Mouse (Mus musculus) liver, embryonic 14.5 days (tissue): ENCODE measurements around the gene Man1a. TPM values are rescaled to one million over a fixed set of nuclear protein-coding genes. Genes with fewer than 3 reads are reported as not detected.
A peak's percentile ranks its signal among the peaks of the same experiment; 100 is the strongest.

Source experiments
- ATAC-seq: fragments of 200-750 bp; cut with Nextera tagmentation; 2 replicates; pipeline ENCODE4 v1.8.0; 2017; ENCODE audit warnings: moderate number of reproducible peaks, mild to moderate bottlenecking, moderate library complexity; ENCODE audit not compliant: insufficient read depth
- DNase-seq, 3 experiments: peaks; one replicate each; pipeline ENCODE4 v3.0.0-alpha.2; 2012 to 2013; ENCODE audit warnings: low read depth in 3 of 3, low spot score in 3 of 3
- H3K27ac ChIP-seq: fragments of 300-500 bp; sonication (generic); 2 replicates; pipeline ENCODE4 v1.5.1; 2014; ENCODE audit warnings: moderate library complexity, mild to moderate bottlenecking, control low read depth, inconsistent platforms
- H3K27me3 ChIP-seq: fragments of 300-500 bp; sonication (generic); 2 replicates; pipeline ENCODE4 v1.6.1; 2014; ENCODE audit warnings: mild to moderate bottlenecking, low read length, moderate library complexity; ENCODE audit not compliant: control insufficient read depth, insufficient read depth
- H3K36me3 ChIP-seq: fragments of 300-500 bp; sonication (generic); replicated peaks from 2 replicates; pipeline ENCODE4 v1.6.1; 2014; ENCODE audit warnings: low read depth; ENCODE audit not compliant: control insufficient read depth, insufficient read depth
- H3K4me1 ChIP-seq, 2 experiments: fragments of 200-500 bp in 1 of 2; fragments of 300-500 bp in 1 of 2; sonication (generic) in 1 of 2; replicated peaks; 2 replicates each; pipeline ENCODE4 v1.6.1; 2012 to 2014; ENCODE audit warnings: antibody characterized with exemption in 1 of 2, inconsistent platforms in 1 of 2, low read length in 1 of 2; ENCODE audit not compliant: control insufficient read depth in 2 of 2, insufficient read depth in 2 of 2
- H3K4me2 ChIP-seq: fragments of 300-500 bp; sonication (generic); 2 replicates; pipeline ENCODE4 v1.6.1; 2014; ENCODE audit warnings: low read depth, mild to moderate bottlenecking, control low read depth, moderate library complexity
- H3K4me3 ChIP-seq, 2 experiments: fragments of 200-500 bp in 1 of 2; fragments of 300-500 bp in 1 of 2; sonication (generic) in 1 of 2; 2 replicates each; pipeline ENCODE4 v1.5.1; 2012 to 2014; ENCODE audit warnings: low read depth in 2 of 2, low read length in 2 of 2, mild to moderate bottlenecking in 2 of 2, control low read depth in 1 of 2, inconsistent platforms in 1 of 2, moderate library complexity in 1 of 2; ENCODE audit not compliant: insufficient read depth in 1 of 2
- H3K9ac ChIP-seq: fragments of 300-500 bp; sonication (generic); replicated peaks from 2 replicates; pipeline ENCODE4 v1.6.1; 2014; ENCODE audit warnings: mild to moderate bottlenecking, control low read depth, moderate library complexity
- H3K9me3 ChIP-seq: fragments of 300-500 bp; sonication (generic); 2 replicates; pipeline ENCODE4 v1.6.1; 2016; ENCODE audit warnings: low read length, mixed read lengths; ENCODE audit not compliant: control insufficient read depth
- CTCF ChIP-seq: IDR thresholded peaks from 2 replicates; pipeline ENCODE4 v1.5.1; 2016; ENCODE audit warnings: antibody characterized with exemption, low read depth, control low read depth
- EP300 ChIP-seq: IDR thresholded peaks from 2 replicates; pipeline ENCODE4 v1.6.1; 2016; ENCODE audit warnings: antibody characterized with exemption, low read depth
- WGBS: fragments of 180-500 bp; shearing (Covaris S2); extraction: QIAGEN DNeasy Blood & Tissue Kit; methylation state at CpG from one replicate; pipeline ENCODE4 v1.1.7; 2014; ENCODE audit not compliant: insufficient replicate concordance; 5-methylcytosine and 5-hydroxymethylcytosine counted together
- polyA plus RNA-seq, 2 experiments: library from polyadenylated mRNA; depleted of rRNA in 1 of 2; stranded (reverse) in 1 of 2; unstranded in 1 of 2; fragments of >200 nt; fragmentation: Nextera tagmentation in 1 of 2; extraction: Ambion mirVana in 1 of 2; gene quantifications; 2 replicates each; pipeline versions ENCODE4 v1.2.1 to v1.2.3; 2012 to 2014

The Man1a gene
- polyA plus RNA-seq, 2 experiments = 12.4 TPM

DNA sequence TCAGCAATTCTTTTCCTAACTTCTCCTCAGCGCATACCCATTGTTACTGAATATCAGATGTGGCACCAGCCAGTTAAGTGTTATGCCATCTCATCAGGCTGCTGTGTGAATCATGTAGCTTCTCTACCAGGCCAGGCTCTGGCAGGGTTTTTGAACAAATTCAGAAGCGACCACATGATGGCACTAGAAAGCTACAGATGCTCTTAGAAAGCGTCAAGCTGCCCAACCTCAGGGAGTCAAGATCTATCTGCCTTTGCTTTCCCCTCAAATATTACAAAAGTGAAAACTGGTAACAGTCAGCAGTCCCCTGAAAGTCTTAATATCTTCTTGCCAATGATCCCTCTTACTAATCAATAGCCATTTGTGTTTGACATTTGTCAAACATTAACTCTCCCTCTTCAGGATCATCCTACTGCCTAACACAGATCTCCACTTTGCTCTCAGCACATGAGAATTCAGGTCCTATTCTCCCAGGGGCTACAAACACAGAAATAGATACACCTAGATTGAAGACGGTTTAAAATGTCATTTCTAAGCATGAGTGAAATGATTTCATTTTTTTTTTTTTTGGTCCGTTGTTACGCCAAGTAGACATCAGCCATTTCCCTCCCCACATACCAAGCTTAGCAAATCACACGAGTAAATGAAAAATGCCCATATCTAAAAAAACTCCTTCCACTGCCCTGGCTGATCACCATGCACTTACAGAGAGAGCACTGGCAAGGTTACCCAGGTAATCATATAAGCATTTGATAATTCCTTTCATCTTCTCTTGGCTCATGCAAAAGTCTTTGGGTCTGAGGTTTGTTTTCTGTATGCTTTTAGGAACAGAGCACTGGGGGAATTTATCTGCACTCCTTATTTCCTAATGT is 212.7 kb downstream of the Man1a start:
- DNase-seq (peak; percentile 7 to 37 (median 18)), ATAC-seq (no peak)
- H3K9me3 ChIP-seq = no peaks in the 10 kb centered on the region
- no peak overlapping the region for H3K9ac ChIP-seq
- 41% methylated on average over 7 of the region's 7 CpGs for WGBS
- H3K4me2 ChIP-seq = no peak overlapping the region
- H3K36me3 ChIP-seq = no peaks in the 10 kb centered on the region
- H3K27ac ChIP-seq = no peak overlapping the region
- H3K4me3 ChIP-seq = no peak overlapping the region
- H3K4me1 ChIP-seq = no peaks in the 10 kb centered on the region
- H3K27me3 ChIP-seq = no peaks in the 10 kb centered on the region
- peak; percentile 66 for TF ChIP-seq CTCF
- no peak for TF ChIP-seq EP300

DNA sequence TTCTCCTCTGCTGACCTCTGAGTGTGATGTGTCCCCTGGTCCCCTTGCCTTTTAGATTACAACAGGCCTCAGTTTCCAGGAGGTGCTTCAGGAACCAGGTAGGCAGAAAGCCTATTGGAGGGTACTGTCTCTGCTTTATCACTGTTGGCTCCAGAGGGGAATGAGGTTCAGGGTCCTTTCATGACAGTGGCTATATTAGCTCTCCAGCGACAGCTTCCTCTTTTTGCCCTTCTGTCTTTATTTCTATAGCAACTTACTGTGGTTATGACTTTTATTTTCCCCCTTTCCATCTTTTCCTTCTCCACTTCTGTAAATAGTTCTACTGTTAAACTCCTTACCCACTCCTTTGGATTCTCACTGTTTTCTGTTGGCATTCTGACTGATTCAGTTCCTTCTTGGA is 216.5 kb downstream of the Man1a start:
- H3K9me3 ChIP-seq = no peaks in the 10 kb centered on the region

GRCm38 (mm10) chr10:53859224-53859623 is 217.2 kb downstream of the Man1a start:
- H3K9ac ChIP-seq = no peak overlapping the region
- no peak overlapping the region for H3K27ac ChIP-seq
- H3K4me1 ChIP-seq = no peaks in the 10 kb centered on the region
- H3K27me3 ChIP-seq = no peaks in the 10 kb centered on the region
- H3K4me3 ChIP-seq = no peak overlapping the region
- peak; percentile 64 for TF ChIP-seq CTCF
- no peak for TF ChIP-seq EP300
- no peaks in the 10 kb centered on the region for H3K9me3 ChIP-seq
- no peak overlapping the region for H3K4me2 ChIP-seq
- DNase-seq (no peak), ATAC-seq (no peak)
- H3K36me3 ChIP-seq = no peaks in the 10 kb centered on the region
- 61% methylated on average over 3 of the region's 3 CpGs for WGBS

More for the DNA sequence above, 216.5 kb downstream of the Man1a start:
- WGBS = 0% methylated on average over 1 of the region's 1 CpGs
- TF ChIP-seq EP300 = no peak
- no peak for TF ChIP-seq CTCF
- Histone ChIP-seq H3K9ac (no peak overlapping the region), H3K27ac (no peak overlapping the region), H3K4me2 (no peak overlapping the region), H3K36me3 (no peaks in the 10 kb centered on the region), H3K4me1 (no peaks in the 10 kb centered on the region), H3K4me3 (no peak overlapping the region), H3K27me3 (no peaks in the 10 kb centered on the region)
- no peak for DNase-seq
- no peak for ATAC-seq
